Mouse (Mus musculus): ENCODE data around the gene Gtf2ird2. TPM values are rescaled to one million over a fixed set of nuclear protein-coding genes. Genes with fewer than 3 reads are reported as not detected.

Gtf2ird2 gene
- polyA plus RNA-seq, 1 experiment from 2014 or later = 6.5 TPM

GRCm38 (mm10) chr5:134241831-134242230, 58.0 kb downstream of the Gtf2ird2 start:
- H3K4me2 ChIP-seq = no peak overlapping the region
- H3K27me3 ChIP-seq (ENCODE audit: control insufficient read depth, insufficient read depth, low read length) = no peaks in the 10 kb centered on the region
- no peaks in the 10 kb centered on the region for H3K4me1 ChIP-seq (ENCODE audit: control insufficient read depth, insufficient read depth, low read length)
- no peak overlapping the region for H3K27ac ChIP-seq (ENCODE audit: low read depth, low read length)
- H3K4me3 ChIP-seq (ENCODE audit: low read depth, low read length) = no peak overlapping the region
- no peaks in the 10 kb centered on the region for H3K9me3 ChIP-seq (replicated peaks; ENCODE audit: control insufficient read depth, low read length)
- no peak for ATAC-seq (replicated peaks; ENCODE audit: insufficient number of reproducible peaks, low FRiP score, low TSS enrichment)
- peaks cover 95% of the 10 kb centered on the region for H3K36me3 ChIP-seq (ENCODE audit: control insufficient read depth, insufficient read depth, low read length)
- H3K9ac ChIP-seq (ENCODE audit: low read depth, low read length) = no peak overlapping the region
- WGBS (ENCODE audit: insufficient replicate concordance) = 80% methylated on average over 5 of the region's 5 CpGs

- no peaks in the 10 kb centered on the region for H3K4me1 ChIP-seq (ENCODE audit: control insufficient read depth, insufficient read depth, low read length)
- H3K36me3 ChIP-seq (ENCODE audit: control insufficient read depth, insufficient read depth, low read length) = peaks cover 95% of the 10 kb centered on the region
- no peak for ATAC-seq (replicated peaks; ENCODE audit: insufficient number of reproducible peaks, low FRiP score, low TSS enrichment)
- no peaks in the 10 kb centered on the region for H3K9me3 ChIP-seq (replicated peaks; ENCODE audit: control insufficient read depth, low read length)
- H3K27ac ChIP-seq (ENCODE audit: low read depth, low read length) = no peak overlapping the region
- H3K27me3 ChIP-seq (ENCODE audit: control insufficient read depth, insufficient read depth, low read length) = no peaks in the 10 kb centered on the region
- H3K4me2 ChIP-seq = no peak overlapping the region
- no peak overlapping the region for H3K9ac ChIP-seq (ENCODE audit: low read depth, low read length)
- WGBS (ENCODE audit: insufficient replicate concordance) = 92% methylated on average over 26 of the region's 26 CpGs
- H3K4me3 ChIP-seq (ENCODE audit: low read depth, low read length) = no peak overlapping the region
These were observed 60.0 kb downstream of the Gtf2ird2 start for GRCm38 (mm10) chr5:134243661-134244436.

- H3K36me3 ChIP-seq (ENCODE audit: control insufficient read depth, insufficient read depth, low read length) = peaks cover 95% of the 10 kb centered on the region
- H3K9me3 ChIP-seq (replicated peaks; ENCODE audit: control insufficient read depth, low read length) = no peaks in the 10 kb centered on the region
- no peaks in the 10 kb centered on the region for H3K27me3 ChIP-seq (ENCODE audit: control insufficient read depth, insufficient read depth, low read length)
- no peak for ATAC-seq (replicated peaks; ENCODE audit: insufficient number of reproducible peaks, low FRiP score, low TSS enrichment)
- H3K9ac ChIP-seq (ENCODE audit: low read depth, low read length) = no peak overlapping the region
- H3K4me1 ChIP-seq (ENCODE audit: control insufficient read depth, insufficient read depth, low read length) = no peaks in the 10 kb centered on the region
- no peak overlapping the region for H3K4me3 ChIP-seq (ENCODE audit: low read depth, low read length)
- no peak overlapping the region for H3K4me2 ChIP-seq
- no peak overlapping the region for H3K27ac ChIP-seq (ENCODE audit: low read depth, low read length)
- 93% methylated on average over 5 of the region's 5 CpGs for WGBS (ENCODE audit: insufficient replicate concordance)
These were observed 61.1 kb downstream of the Gtf2ird2 start for GRCm38 (mm10) chr5:134244890-134245289.

GRCm38 (mm10) chr5:134246146-134246545, 62.3 kb downstream of the Gtf2ird2 start:
- ATAC-seq (replicated peaks; ENCODE audit: insufficient number of reproducible peaks, low FRiP score, low TSS enrichment) = no peak
- H3K27ac ChIP-seq (ENCODE audit: low read depth, low read length) = no peak overlapping the region

GRCm38 (mm10) chr5:134248608-134249244, 64.9 kb downstream of the Gtf2ird2 start:
- Histone ChIP-seq H3K9ac (ENCODE audit: low read depth, low read length) (no peak overlapping the region), H3K27ac (ENCODE audit: low read depth, low read length) (no peak overlapping the region), H3K4me3 (ENCODE audit: low read depth, low read length) (no peak overlapping the region), H3K4me1 (ENCODE audit: control insufficient read depth, insufficient read depth, low read length) (no peaks in the 10 kb centered on the region), H3K27me3 (ENCODE audit: control insufficient read depth, insufficient read depth, low read length) (no peaks in the 10 kb centered on the region), H3K36me3 (ENCODE audit: control insufficient read depth, insufficient read depth, low read length) (peaks cover 89% of the 10 kb centered on the region), H3K9me3 (replicated peaks; ENCODE audit: control insufficient read depth, low read length) (no peaks in the 10 kb centered on the region), H3K4me2 (no peak overlapping the region)
- 91% methylated on average over 14 of the region's 14 CpGs for WGBS (ENCODE audit: insufficient replicate concordance)
- ATAC-seq (replicated peaks; ENCODE audit: insufficient number of reproducible peaks, low FRiP score, low TSS enrichment) = no peak

More at GRCm38 (mm10) chr5:134246146-134246545, 62.3 kb downstream of the Gtf2ird2 start:
- Histone ChIP-seq H3K4me1 (ENCODE audit: control insufficient read depth, insufficient read depth, low read length) (no peaks in the 10 kb centered on the region), H3K27me3 (ENCODE audit: control insufficient read depth, insufficient read depth, low read length) (no peaks in the 10 kb centered on the region), H3K4me2 (no peak overlapping the region), H3K4me3 (ENCODE audit: low read depth, low read length) (no peak overlapping the region), H3K9me3 (replicated peaks; ENCODE audit: control insufficient read depth, low read length) (no peaks in the 10 kb centered on the region), H3K9ac (ENCODE audit: low read depth, low read length) (no peak overlapping the region), H3K36me3 (ENCODE audit: control insufficient read depth, insufficient read depth, low read length) (peaks cover 92% of the 10 kb centered on the region)
- WGBS (ENCODE audit: insufficient replicate concordance) = 90% methylated on average over 5 of the region's 5 CpGs

GRCm38 (mm10) chr5:134249245-134249649, 65.4 kb downstream of the Gtf2ird2 start:
- H3K27me3 ChIP-seq (ENCODE audit: control insufficient read depth, insufficient read depth, low read length) = no peaks in the 10 kb centered on the region
- H3K9me3 ChIP-seq (replicated peaks; ENCODE audit: control insufficient read depth, low read length) = no peaks in the 10 kb centered on the region
- peaks cover 87% of the 10 kb centered on the region for H3K36me3 ChIP-seq (ENCODE audit: control insufficient read depth, insufficient read depth, low read length)
- H3K4me1 ChIP-seq (ENCODE audit: control insufficient read depth, insufficient read depth, low read length) = no peaks in the 10 kb centered on the region
- no peak for ATAC-seq (replicated peaks; ENCODE audit: insufficient number of reproducible peaks, low FRiP score, low TSS enrichment)
- no peak overlapping the region for H3K4me3 ChIP-seq (ENCODE audit: low read depth, low read length)
- 91% methylated on average over 8 of the region's 8 CpGs for WGBS (ENCODE audit: insufficient replicate concordance)
- H3K27ac ChIP-seq (ENCODE audit: low read depth, low read length) = no peak overlapping the region
- H3K4me2 ChIP-seq = no peak overlapping the region
- no peak overlapping the region for H3K9ac ChIP-seq (ENCODE audit: low read depth, low read length)

GRCm38 (mm10) chr5:134250601-134251000, 66.8 kb downstream of the Gtf2ird2 start:
- Histone ChIP-seq H3K36me3 (ENCODE audit: control insufficient read depth, insufficient read depth, low read length) (peaks cover 85% of the 10 kb centered on the region), H3K9me3 (replicated peaks; ENCODE audit: control insufficient read depth, low read length) (no peaks in the 10 kb centered on the region), H3K4me2 (no peak overlapping the region), H3K27ac (ENCODE audit: low read depth, low read length) (no peak overlapping the region), H3K9ac (ENCODE audit: low read depth, low read length) (no peak overlapping the region), H3K4me3 (ENCODE audit: low read depth, low read length) (no peak overlapping the region), H3K27me3 (ENCODE audit: control insufficient read depth, insufficient read depth, low read length) (no peaks in the 10 kb centered on the region), H3K4me1 (ENCODE audit: control insufficient read depth, insufficient read depth, low read length) (no peaks in the 10 kb centered on the region)
- 90% methylated on average over 3 of the region's 3 CpGs for WGBS (ENCODE audit: insufficient replicate concordance)
- no peak for ATAC-seq (replicated peaks; ENCODE audit: insufficient number of reproducible peaks, low FRiP score, low TSS enrichment)

GRCm38 (mm10) chr5:134251083-134251482, 67.3 kb downstream of the Gtf2ird2 start:
- Histone ChIP-seq H3K9me3 (replicated peaks; ENCODE audit: control insufficient read depth, low read length) (no peaks in the 10 kb centered on the region), H3K9ac (ENCODE audit: low read depth, low read length) (no peak overlapping the region), H3K4me3 (ENCODE audit: low read depth, low read length) (no peak overlapping the region), H3K27ac (ENCODE audit: low read depth, low read length) (no peak overlapping the region), H3K4me1 (ENCODE audit: control insufficient read depth, insufficient read depth, low read length) (no peaks in the 10 kb centered on the region), H3K36me3 (ENCODE audit: control insufficient read depth, insufficient read depth, low read length) (peaks cover 86% of the 10 kb centered on the region), H3K27me3 (ENCODE audit: control insufficient read depth, insufficient read depth, low read length) (no peaks in the 10 kb centered on the region), H3K4me2 (no peak overlapping the region)
- no peak for ATAC-seq (replicated peaks; ENCODE audit: insufficient number of reproducible peaks, low FRiP score, low TSS enrichment)
- WGBS (ENCODE audit: insufficient replicate concordance) = 94% methylated on average over 4 of the region's 4 CpGs
